Mouse (Mus musculus): ENCODE measurements around the gene 1700028P14Rik.
"Not testable (repeated sequence)": the region's sequence is repeated elsewhere in the genome, so short reads cannot be mapped to it uniquely, and the experiment has no call there.

1700028P14Rik gene

GRCm38 (mm10) chr19:23652644-23653043, at the start of gene 1700028P14Rik:
TSS of gene 1700028P14Rik (minus strand) at chr19:23652812.
- peak; percentile 86 to 89 for DNase-seq

DNA sequence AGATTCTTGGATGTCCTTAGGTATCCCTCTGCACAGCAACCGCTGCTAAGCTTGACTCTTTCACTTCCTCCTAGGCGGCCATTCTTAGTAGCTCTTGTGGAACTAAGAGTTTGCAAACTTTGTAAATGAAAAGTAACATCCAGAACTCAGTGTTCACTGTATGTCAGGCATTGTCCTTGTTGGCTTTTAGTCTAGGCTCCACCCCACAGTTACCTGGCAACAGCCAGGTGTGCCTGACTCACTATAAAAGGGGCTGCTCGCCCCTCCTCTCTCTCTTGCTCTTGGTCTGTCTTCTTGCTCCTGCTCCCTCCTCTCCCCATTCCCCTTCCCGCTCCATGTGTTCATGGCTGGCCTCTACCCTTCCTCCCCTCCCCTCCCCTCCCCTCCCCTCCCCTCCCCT, 46.5 kb upstream of the 1700028P14Rik start:
- DNase-seq, result no peak

DNA sequence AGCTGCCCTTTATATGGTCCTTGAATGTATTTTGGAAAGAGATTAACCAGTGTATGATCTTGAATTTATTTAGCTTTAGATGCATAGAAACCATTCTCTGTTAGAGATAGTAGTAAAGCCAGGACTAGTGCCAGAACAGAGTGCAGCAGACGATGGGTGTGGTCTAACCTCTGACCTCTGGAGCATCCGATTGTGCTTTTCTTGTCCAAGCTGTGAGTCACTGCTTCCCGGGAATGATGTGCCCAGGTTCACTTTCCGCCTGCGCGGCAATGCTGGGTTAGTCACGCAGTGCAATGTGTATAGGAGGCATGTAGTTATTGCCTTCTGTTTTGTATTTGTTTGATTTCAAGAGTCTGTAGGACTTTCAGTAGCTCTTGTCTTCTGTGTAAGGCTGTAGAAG, 45.8 kb upstream of the 1700028P14Rik start:
- DNase-seq, result peak; percentile 41 to 50

- no peak for DNase-seq
These were observed 45.2 kb upstream of the 1700028P14Rik start for GRCm38 (mm10) chr19:23697861-23698260.

- no peak for DNase-seq
These were observed 41.7 kb upstream of the 1700028P14Rik start for GRCm38 (mm10) chr19:23694344-23694743.

DNA sequence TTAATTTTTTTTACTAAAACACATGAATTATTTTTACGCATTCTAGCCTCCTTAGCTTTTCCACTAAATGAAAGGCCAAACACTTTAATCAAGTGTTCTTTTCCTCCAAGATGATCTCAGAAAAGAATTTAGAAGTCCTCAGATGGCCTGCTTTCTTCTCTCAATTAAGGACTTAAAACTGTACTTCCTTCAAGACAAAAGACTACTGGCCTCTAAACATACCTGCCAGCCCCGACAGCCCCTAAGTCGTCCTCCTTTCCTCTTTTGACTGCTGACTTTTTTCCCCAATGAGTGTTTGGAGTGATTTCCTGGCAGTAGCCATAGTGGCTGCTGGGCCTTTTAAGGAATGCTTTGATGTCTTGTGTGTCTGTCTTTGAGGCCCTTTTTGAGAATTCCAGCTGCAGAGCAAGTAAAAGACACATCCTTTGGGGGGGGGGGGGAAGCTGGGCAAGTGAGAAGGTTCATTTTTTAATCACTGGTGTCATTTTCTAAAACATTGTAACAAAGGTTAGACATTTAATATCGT, 35.9 kb upstream of the 1700028P14Rik start:
- no peak for DNase-seq

- peak; percentile 90 to 95 for DNase-seq
These were observed 34.8 kb upstream of the 1700028P14Rik start, which contains the start of gene Ptar1 for GRCm38 (mm10) chr19:23687296-23688021. TSS of gene Ptar1 (plus strand) at chr19:23687429.

GRCm38 (mm10) chr19:23686962-23687295, 34.3 kb upstream of the 1700028P14Rik start:
- no peak for DNase-seq

DNA sequence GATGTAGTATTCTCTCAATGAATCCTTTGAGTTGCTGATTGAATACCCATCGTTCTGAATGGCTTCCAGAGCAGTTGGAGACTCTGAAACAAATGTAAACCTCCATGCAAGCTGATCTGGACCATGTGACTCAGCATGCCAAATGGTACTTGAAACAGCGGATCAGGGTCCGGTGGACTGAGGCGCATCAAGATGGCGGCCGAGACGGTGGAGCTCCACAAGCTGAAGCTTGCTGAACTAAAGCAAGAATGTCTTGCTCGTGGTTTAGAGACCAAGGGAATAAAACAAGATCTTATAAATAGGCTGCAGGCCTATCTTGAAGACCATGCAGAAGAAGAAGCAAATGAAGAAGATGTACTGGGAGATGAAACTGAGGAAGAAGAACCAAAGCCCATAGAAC, 23.0 kb upstream of the 1700028P14Rik start:
- DNase-seq, result not testable (repeated sequence)

DNA sequence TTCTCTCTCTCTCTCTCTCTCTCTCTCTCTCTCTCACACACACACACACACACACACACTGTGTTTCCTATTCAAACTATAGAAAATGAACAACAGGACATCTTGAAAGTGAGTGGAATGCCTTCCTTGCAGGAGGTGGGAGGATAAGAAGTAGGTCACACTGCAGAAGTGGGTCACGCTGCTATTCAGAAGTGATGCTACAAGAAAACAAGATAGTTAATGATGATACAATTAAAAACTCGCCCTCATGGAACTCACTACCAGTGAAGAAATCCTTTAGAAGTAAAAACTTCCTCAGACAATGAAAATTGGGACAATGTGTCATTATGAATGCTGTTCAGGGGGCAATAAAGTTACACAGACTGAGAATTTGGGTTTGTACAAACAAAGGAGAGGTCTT, 20.4 kb upstream of the 1700028P14Rik start:
- no peak for DNase-seq

DNA sequence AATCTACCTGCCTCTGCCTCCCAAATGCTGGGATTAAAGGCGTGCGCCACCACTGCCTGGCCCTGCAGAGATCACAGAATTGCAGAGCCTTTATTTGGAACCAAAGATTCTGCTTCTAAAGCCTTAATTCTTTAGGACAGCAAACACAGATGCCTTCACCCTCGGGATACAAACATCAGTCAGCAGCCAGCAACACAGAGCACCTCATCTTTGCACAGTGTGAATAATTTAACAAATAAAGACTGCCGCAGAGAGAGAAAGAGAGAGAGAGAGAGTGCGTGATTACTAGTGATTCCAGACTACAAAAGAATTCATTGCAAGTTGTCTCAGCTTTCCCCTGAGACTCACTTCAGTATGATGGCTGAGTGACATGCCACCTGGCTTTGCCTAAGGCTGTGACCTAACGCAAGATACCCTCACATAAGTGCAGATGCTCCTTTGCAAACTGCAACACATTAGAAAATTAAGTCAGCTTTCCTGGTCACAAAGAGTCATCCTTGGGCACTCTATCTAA, 15.6 kb upstream of the 1700028P14Rik start:
- DNase-seq, result no peak

- no peak for DNase-seq
These were observed 11.5 kb upstream of the 1700028P14Rik start for GRCm38 (mm10) chr19:23664083-23664482.

DNA sequence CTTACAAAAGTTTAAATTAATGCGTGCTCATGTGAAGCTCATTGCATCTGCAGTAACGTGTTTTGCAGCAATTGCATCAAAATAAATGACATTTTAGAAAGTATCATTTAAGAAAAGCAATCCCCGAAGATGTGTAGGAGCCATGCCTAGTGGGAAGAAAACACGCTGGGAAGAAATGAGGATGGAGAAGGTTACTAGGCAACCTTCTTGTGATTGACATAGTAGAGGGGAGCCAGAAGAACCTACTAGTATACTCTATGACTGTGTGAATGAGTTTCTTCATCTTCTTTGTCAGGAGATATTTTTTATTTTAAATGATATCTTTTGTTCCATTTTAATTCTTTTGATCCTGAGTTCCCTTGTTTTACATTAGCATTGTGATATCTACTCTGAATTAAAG, 5.7 kb upstream of the 1700028P14Rik start:
- no peak for DNase-seq

DNA sequence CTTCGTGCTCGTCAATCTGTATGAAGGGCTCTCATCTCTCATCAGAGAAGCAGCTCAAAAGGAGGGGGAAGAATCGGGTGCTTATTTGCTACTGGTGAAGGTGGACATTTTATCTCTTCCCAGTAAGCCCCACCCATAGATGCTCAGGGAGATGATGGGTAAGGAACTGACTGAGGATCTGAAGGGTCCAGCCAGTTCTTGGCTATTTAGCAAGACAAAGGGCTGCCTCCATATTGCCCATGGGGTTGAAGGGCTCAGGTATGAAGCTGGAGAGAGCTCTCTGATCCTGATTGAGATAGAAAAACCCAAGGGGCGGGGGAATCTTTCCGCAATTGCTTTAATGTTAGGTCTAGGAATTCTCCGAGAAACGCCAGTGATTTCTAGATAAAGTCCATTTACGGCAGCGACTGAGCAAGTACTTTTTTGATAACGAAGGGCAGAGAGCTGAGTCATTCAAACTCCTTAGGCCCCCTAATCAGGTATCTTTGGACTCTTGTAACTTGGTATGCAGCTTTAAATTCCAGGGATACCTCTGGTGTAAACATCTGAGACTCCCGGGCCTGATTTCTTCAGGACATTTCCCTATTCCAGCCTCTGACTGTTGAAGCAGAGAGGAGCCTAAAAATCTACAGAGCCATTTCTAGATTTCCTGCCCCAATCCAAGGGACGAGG, 4.8 kb upstream of the 1700028P14Rik start:
- DNase-seq, result no peak

GRCm38 (mm10) chr19:23653154-23653553, 542 bp upstream of the 1700028P14Rik start:
- DNase-seq, result no peak

GRCm38 (mm10) chr19:23647308-23647707, 5.3 kb downstream of the 1700028P14Rik start:
- no peak for DNase-seq

GRCm38 (mm10) chr19:23645347-23645746, 7.3 kb downstream of the 1700028P14Rik start:
- DNase-seq, result no peak

- no peak for DNase-seq
These were observed 8.8 kb downstream of the 1700028P14Rik start for GRCm38 (mm10) chr19:23643819-23644218.

- no peak for DNase-seq
These were observed 15.8 kb downstream of the 1700028P14Rik start for GRCm38 (mm10) chr19:23636786-23637185.

DNA sequence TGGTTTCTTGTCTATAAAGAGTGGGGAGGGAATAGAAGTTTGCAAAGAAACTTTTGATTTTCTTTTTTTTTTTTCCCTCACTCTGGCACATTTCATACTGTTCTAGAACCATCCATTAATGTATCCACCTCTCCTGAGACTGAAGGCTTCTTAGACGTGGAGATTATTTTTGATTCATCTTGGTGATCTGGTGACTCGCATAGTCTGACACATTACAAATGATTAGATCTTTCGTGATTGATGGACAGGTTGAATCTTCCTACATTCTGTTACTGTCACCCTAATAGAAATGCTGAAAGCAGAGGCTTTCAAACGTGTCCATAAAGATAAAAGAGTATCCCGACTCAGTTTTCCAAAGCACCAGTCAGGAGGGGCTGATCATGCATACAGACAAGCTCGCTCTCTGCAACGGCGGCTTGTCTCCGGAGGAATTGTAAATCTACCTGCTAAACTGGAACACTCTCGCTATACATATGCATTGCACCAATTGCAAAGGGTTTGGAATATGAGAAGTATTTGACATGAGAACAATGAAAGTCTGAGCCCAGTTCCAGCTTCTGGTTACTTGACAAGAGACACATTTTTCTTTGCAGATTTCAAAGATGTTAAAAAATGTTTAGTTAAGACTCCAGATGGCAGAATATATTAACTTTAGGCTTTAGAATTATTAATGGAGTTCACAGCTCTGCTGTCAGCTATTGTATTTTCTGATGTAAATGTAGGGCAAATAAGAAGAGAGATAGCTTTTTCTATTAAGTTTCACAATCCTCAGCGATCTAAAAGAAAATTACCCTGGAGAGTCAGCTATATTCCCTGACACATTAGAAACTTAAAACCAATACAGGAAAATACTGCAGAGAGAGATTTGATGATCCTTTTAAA, 20.8 kb downstream of the 1700028P14Rik start:
- DNase-seq, result no peak

DNA sequence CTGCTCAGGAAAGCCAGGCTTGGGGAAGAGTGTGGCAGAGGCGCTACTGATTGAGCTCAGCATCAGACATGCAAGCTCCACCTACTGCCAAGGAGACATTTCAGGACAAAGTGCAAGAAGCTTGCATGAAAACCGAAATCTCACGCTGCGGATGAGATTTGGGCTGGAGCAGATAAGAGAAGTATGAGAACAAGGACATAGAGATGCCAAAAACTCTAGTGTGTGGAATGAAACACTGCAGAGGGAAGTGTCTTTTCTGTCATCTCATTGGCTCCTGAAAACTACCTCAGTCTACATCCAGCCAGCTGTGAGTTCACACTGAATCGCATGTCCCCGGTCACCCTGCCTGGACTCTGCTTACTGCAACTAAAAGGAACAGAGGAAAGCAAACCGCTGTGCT, 38.3 kb downstream of the 1700028P14Rik start:
- no peak for DNase-seq

GRCm38 (mm10) chr19:23609724-23610123, 42.9 kb downstream of the 1700028P14Rik start:
- DNase-seq, result no peak

DNA sequence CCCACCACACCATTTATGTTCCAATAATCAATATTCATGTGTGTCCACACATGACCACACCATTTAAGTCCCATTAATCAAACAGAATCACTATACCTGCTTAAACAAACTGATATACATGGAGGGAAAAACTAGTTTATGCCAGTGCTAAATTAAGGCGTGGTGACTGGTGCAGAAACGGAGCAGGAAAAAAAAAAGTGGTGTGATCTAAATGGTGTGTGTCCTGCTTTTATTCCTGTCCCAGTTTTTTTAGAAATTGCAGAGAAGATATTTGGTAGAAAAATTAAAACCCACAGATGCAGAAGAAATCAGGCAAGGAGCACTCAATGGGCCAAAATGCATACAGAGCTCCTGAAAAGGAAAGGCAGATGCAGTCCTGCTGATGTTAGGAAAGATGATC, 44.7 kb downstream of the 1700028P14Rik start:
- no peak for DNase-seq

Measured in kidney, postnatal 25 days (tissue).